Mouse (Mus musculus) small intestine, adult 2 months (tissue): ENCODE measurements at regions not wholly inside any gene's neighbourhood (a gene's known extent, or its start where the extent isn't known, plus 50 kb on each side); places are given as distances from the start of the nearest gene placed in this dataset.

Experiments
- CTCF ChIP-seq: fragments of 200-500 bp; IDR thresholded peaks from 2 replicates; pipeline ENCODE4 v1.5.1; 2012; ENCODE audit warnings: low read depth, mild to moderate bottlenecking, control low read depth, inconsistent platforms, low read length, moderate library complexity, mixed read lengths; ENCODE audit not compliant: insufficient replicate concordance, insufficient read length; ENCODE audit errors: extremely low read depth
- POLR2A ChIP-seq: fragments of 200-500 bp; IDR thresholded peaks from 2 replicates; pipeline ENCODE4 v1.6.1; 2012; ENCODE audit warnings: low read depth, mild to moderate bottlenecking, control low read depth, inconsistent platforms, low read length, moderate library complexity

- TF ChIP-seq CTCF (no peak), POLR2A (no peak)
These were observed 141.4 kb downstream of the Irs2 start for GRCm38 (mm10) chr8:10866696-10867395.
